Mouse (Mus musculus): ENCODE results near the gene Rab34. TPM values are rescaled to one million over a fixed set of nuclear protein-coding genes. Genes with fewer than 3 reads are reported as not detected.

Rab34 gene
- polyA plus RNA-seq, 1 experiment from 2014 or later, result 73.4 TPM

GRCm38 (mm10) chr11:78240193-78240857 lies 52.1 kb downstream of the Rab34 start:
- H3K4me3 ChIP-seq (ENCODE audit: low read length), result no peak overlapping the region

More at GRCm38 (mm10) chr11:78240193-78240857, 52.1 kb downstream of the Rab34 start:
- ATAC-seq, result no peak
- no peak overlapping the region for H3K9ac ChIP-seq (ENCODE audit: low read depth, low read length)
- no peak overlapping the region for H3K4me2 ChIP-seq (ENCODE audit: low read depth, low read length)
- H3K9me3 ChIP-seq (ENCODE audit: control insufficient read depth, low read length), result no peaks in the 10 kb centered on the region
- no peak overlapping the region for H3K27ac ChIP-seq (ENCODE audit: low read length)
- no peaks in the 10 kb centered on the region for H3K27me3 ChIP-seq (replicated peaks; ENCODE audit: control insufficient read depth, insufficient read depth, low read length)
- WGBS, result 87% methylated on average over 9 of the region's 9 CpGs
- H3K36me3 ChIP-seq (ENCODE audit: control insufficient read depth, insufficient read depth, low read length), result peaks cover 5% of the 10 kb centered on the region
- peaks cover 10% of the 10 kb centered on the region for H3K4me1 ChIP-seq (ENCODE audit: control insufficient read depth, insufficient read depth, low read length)

Small RNA genes within 50 kb of the gene (microRNA-seq; reads per million reads assigned to microRNA genes)
- not detected for gene Mir7653

Other genes with a start within 250 kb of the Rab34 start
- gene Phf12, start 205.7 kb upstream of the Rab34 start, polyA plus RNA-seq (2015; fragmentation: Nextera tagmentation; extraction: Ambion mirVana), result 9.4 and 9.5 TPM in 2 replicates
- gene Dhrs13, start 156.2 kb upstream of the Rab34 start, polyA plus RNA-seq (2015; fragmentation: Nextera tagmentation; extraction: Ambion mirVana), result 14.2 and 16.9 TPM in 2 replicates
- gene Flot2, start 150.5 kb upstream of the Rab34 start, polyA plus RNA-seq (2015; fragmentation: Nextera tagmentation; extraction: Ambion mirVana), result 37.8 and 40.9 TPM in 2 replicates
- gene Eral1, start 108.0 kb upstream of the Rab34 start, polyA plus RNA-seq (2015; fragmentation: Nextera tagmentation; extraction: Ambion mirVana), result 29.2 and 31.2 TPM in 2 replicates
- 14.2 and 16.1 TPM in 2 replicates for gene Fam222b, start 93.8 kb upstream of the Rab34 start, polyA plus RNA-seq (2015; fragmentation: Nextera tagmentation; extraction: Ambion mirVana)
- 73.9 and 79.8 TPM in 2 replicates for gene Traf4, start 22.8 kb upstream of the Rab34 start, polyA plus RNA-seq (2015; fragmentation: Nextera tagmentation; extraction: Ambion mirVana)
- gene Nek8, start 11.8 kb upstream of the Rab34 start, polyA plus RNA-seq (2015; fragmentation: Nextera tagmentation; extraction: Ambion mirVana), result 14.9 and 17.1 TPM in 2 replicates
- 39.5 and 44.2 TPM in 2 replicates for gene Tlcd1, start 11.7 kb upstream of the Rab34 start, polyA plus RNA-seq (2015; fragmentation: Nextera tagmentation; extraction: Ambion mirVana)
- 1,166 and 1,241 TPM in 2 replicates for gene Rpl23a, start 4.8 kb upstream of the Rab34 start, polyA plus RNA-seq (2015; fragmentation: Nextera tagmentation; extraction: Ambion mirVana)
- 1.8 and 2.3 TPM in 2 replicates for gene Proca1, start 5.0 kb downstream of the Rab34 start, polyA plus RNA-seq (2015; fragmentation: Nextera tagmentation; extraction: Ambion mirVana)
- 72.7 and 74.8 TPM in 2 replicates for gene Sdf2, start 57.3 kb downstream of the Rab34 start, polyA plus RNA-seq (2015; fragmentation: Nextera tagmentation; extraction: Ambion mirVana)
- gene Supt6, start 57.6 kb downstream of the Rab34 start, polyA plus RNA-seq (2015; fragmentation: Nextera tagmentation; extraction: Ambion mirVana), result 19.6 and 21.1 TPM in 2 replicates
- gene 2610507B11Rik, start 73.3 kb downstream of the Rab34 start, polyA plus RNA-seq (2015; fragmentation: Nextera tagmentation; extraction: Ambion mirVana), result 50.6 and 56.9 TPM in 2 replicates
- 0.32 TPM in 1 of 2 replicates, not detected in the other for gene BC030499, start 102.4 kb downstream of the Rab34 start, polyA plus RNA-seq (2015; fragmentation: Nextera tagmentation; extraction: Ambion mirVana)
- gene Spag5, start 113.1 kb downstream of the Rab34 start, polyA plus RNA-seq (2015; fragmentation: Nextera tagmentation; extraction: Ambion mirVana), result 23.4 and 27.3 TPM in 2 replicates
- 33.3 and 34.0 TPM in 2 replicates for gene Aldoc, start 134.5 kb downstream of the Rab34 start, polyA plus RNA-seq (2015; fragmentation: Nextera tagmentation; extraction: Ambion mirVana)
- gene Pigs, start 140.0 kb downstream of the Rab34 start, polyA plus RNA-seq (2015; fragmentation: Nextera tagmentation; extraction: Ambion mirVana), result 92.9 and 93.1 TPM in 2 replicates
- gene Unc119, start 155.1 kb downstream of the Rab34 start, polyA plus RNA-seq (2015; fragmentation: Nextera tagmentation; extraction: Ambion mirVana), result 29.5 and 29.9 TPM in 2 replicates
- gene Foxn1, start 198.1 kb downstream of the Rab34 start, polyA plus RNA-seq (2015; fragmentation: Nextera tagmentation; extraction: Ambion mirVana), result not detected in 2 replicates
- 4.6 and 6.7 TPM in 2 replicates for gene Slc13a2, start 233.8 kb downstream of the Rab34 start, polyA plus RNA-seq (2015; fragmentation: Nextera tagmentation; extraction: Ambion mirVana)

All from intestine, embryonic 16.5 days (tissue).